Mouse (Mus musculus): Measurements from ENCODE around the gene Elmsan1.

DNA sequence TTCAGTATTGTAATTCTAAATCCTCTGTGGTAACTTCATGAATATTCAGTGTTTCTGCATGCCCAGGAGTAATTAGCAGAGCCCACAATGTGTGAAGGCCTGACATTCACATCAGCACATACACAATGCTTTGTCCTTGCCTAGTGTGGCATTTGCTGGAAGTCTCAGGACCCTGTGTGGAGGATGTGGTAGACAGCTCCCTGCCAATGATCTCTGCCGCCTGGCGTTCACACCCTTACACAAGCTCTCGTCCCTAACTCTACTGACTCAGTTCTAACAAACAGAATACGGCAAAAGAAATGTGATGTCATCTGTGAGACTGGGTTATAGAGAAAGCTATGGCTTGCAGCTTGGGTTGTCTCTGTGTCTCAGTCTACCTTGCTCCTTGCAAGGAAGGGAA is 1.8 kb upstream of the Elmsan1 start:
- no peak for TF ChIP-seq CTCF (IDR thresholded peaks at IDR 0.05; ENCODE audit: low read depth)
- no peak for TF ChIP-seq EP300 (IDR thresholded peaks at IDR 0.05; ENCODE audit: low read depth)
